Mouse (Mus musculus): ENCODE results near the gene Abce1.
"Not testable (repeated sequence)": the region's sequence is repeated elsewhere in the genome, so short reads cannot be mapped to it uniquely, and the experiment has no call there.

Abce1 gene

GRCm38 (mm10) chr8:79711064-79711961 is at the start of gene Abce1, which contains the start of gene Anapc10:
TSS of gene Abce1 (minus strand) at chr8:79711740.
TSS of gene Anapc10 (plus strand) at chr8:79711820.
- in situ Hi-C loops (cut with MboI; ENCODE audit: unreplicated experiment in 2 of 2) = loop anchor here in 1 of 2 experiments (25.0 kb wide), 2 partner anchors 899 to 1301 kb away; partner anchors contain the start of genes Lsm6 and Usp38

- in situ Hi-C loops (cut with MboI; ENCODE audit: unreplicated experiment in 2 of 2) = no loop called here
Observed at GRCm38 (mm10) chr8:79750305-79750704, 38.8 kb upstream of the Abce1 start.

- in situ Hi-C loops (cut with MboI; ENCODE audit: unreplicated experiment in 2 of 2) = loop anchor here in 1 of 2 experiments (25.0 kb wide), 1 partner anchor 461 kb away; the partner anchor contains the start of gene Mmaa
Observed at GRCm38 (mm10) chr8:79748591-79748990, 37.1 kb upstream of the Abce1 start.

- in situ Hi-C loops (cut with MboI; ENCODE audit: unreplicated experiment in 2 of 2) = loop anchor here in 1 of 2 experiments (25.0 kb wide), 1 partner anchor 461 kb away; the partner anchor contains the start of gene Mmaa
Observed at GRCm38 (mm10) chr8:79748171-79748570, 36.6 kb upstream of the Abce1 start.

GRCm38 (mm10) chr8:79734304-79734703 is 22.8 kb upstream of the Abce1 start:
- in situ Hi-C loops (cut with MboI; ENCODE audit: unreplicated experiment in 2 of 2) = loop anchor here (10.0 to 25.0 kb wide), 4 partner anchors 220 to 1260 kb away; partner anchors contain the start of gene Mmaa (in 1 of the 2)

GRCm38 (mm10) chr8:79727900-79728299 is 16.4 kb upstream of the Abce1 start:
- in situ Hi-C loops (cut with MboI; ENCODE audit: unreplicated experiment in 2 of 2) = loop anchor here in 1 of 2 experiments (25.0 kb wide), 1 partner anchor 441 kb away; the partner anchor contains the start of gene Mmaa

GRCm38 (mm10) chr8:79724589-79724988 is 13.0 kb upstream of the Abce1 start:
- in situ Hi-C loops (cut with MboI; ENCODE audit: unreplicated experiment in 2 of 2) = loop anchor here in 1 of 2 experiments (25.0 kb wide), 2 partner anchors 912 to 1288 kb away; partner anchors contain the start of genes Lsm6 and Usp38

GRCm38 (mm10) chr8:79723308-79723707 is 11.8 kb upstream of the Abce1 start:
- in situ Hi-C loops (cut with MboI; ENCODE audit: unreplicated experiment in 2 of 2) = loop anchor here in 1 of 2 experiments (25.0 kb wide), 2 partner anchors 911 to 1289 kb away; partner anchors contain the start of genes Lsm6 and Usp38

- in situ Hi-C loops (cut with MboI; ENCODE audit: unreplicated experiment in 2 of 2) = loop anchor here in 1 of 2 experiments (25.0 kb wide), 2 partner anchors 909 to 1291 kb away; partner anchors contain the start of genes Lsm6 and Usp38
Observed at GRCm38 (mm10) chr8:79721537-79721936, 10.0 kb upstream of the Abce1 start.

GRCm38 (mm10) chr8:79712676-79713075 is 1.1 kb upstream of the Abce1 start:
- in situ Hi-C loops (cut with MboI; ENCODE audit: unreplicated experiment in 2 of 2) = loop anchor here in 1 of 2 experiments (25.0 kb wide), 2 partner anchors 900 to 1300 kb away; partner anchors contain the start of genes Lsm6 and Usp38

- in situ Hi-C loops (cut with MboI; ENCODE audit: unreplicated experiment in 2 of 2) = loop anchor here in 1 of 2 experiments (25.0 kb wide), 2 partner anchors 894 to 1306 kb away; partner anchors contain the start of genes Lsm6 and Usp38
Observed at GRCm38 (mm10) chr8:79706687-79707086, 4.9 kb downstream of the Abce1 start.

GRCm38 (mm10) chr8:79692531-79692930 is 19.0 kb downstream of the Abce1 start:
- in situ Hi-C loops (cut with MboI; ENCODE audit: unreplicated experiment in 2 of 2) = no loop called here

GRCm38 (mm10) chr8:79685927-79686326 is 25.6 kb downstream of the Abce1 start:
- in situ Hi-C loops (cut with MboI; ENCODE audit: unreplicated experiment in 2 of 2) = not testable (repeated sequence)

GRCm38 (mm10) chr8:79680965-79681364 is 30.6 kb downstream of the Abce1 start:
- in situ Hi-C loops (cut with MboI; ENCODE audit: unreplicated experiment in 2 of 2) = no loop called here

- in situ Hi-C loops (cut with MboI; ENCODE audit: unreplicated experiment in 2 of 2) = no loop called here
Observed at GRCm38 (mm10) chr8:79680555-79680954, 31.0 kb downstream of the Abce1 start.

GRCm38 (mm10) chr8:79680083-79680482 is 31.5 kb downstream of the Abce1 start:
- in situ Hi-C loops (cut with MboI; ENCODE audit: unreplicated experiment in 2 of 2) = not testable (repeated sequence)

- in situ Hi-C loops (cut with MboI; ENCODE audit: unreplicated experiment in 2 of 2) = no loop called here
Observed at GRCm38 (mm10) chr8:79679005-79679404, 32.5 kb downstream of the Abce1 start.

- in situ Hi-C loops (cut with MboI; ENCODE audit: unreplicated experiment in 2 of 2) = no loop called here
Observed at GRCm38 (mm10) chr8:79676461-79676860, 35.1 kb downstream of the Abce1 start.

GRCm38 (mm10) chr8:79658715-79659114 is 52.8 kb downstream of the Abce1 start:
- in situ Hi-C loops (cut with MboI; ENCODE audit: unreplicated experiment in 2 of 2) = not testable (repeated sequence)

GRCm38 (mm10) chr8:79653736-79654135 is 57.8 kb downstream of the Abce1 start:
- in situ Hi-C loops (cut with MboI; ENCODE audit: unreplicated experiment in 2 of 2) = no loop called here

All from v-Abl transformed pro-B cells (cell line).